Mouse (Mus musculus): ENCODE results near the gene Asb16.
A peak's percentile ranks its signal among the peaks of the same experiment; 100 is the strongest.

Asb16 gene

DNA sequence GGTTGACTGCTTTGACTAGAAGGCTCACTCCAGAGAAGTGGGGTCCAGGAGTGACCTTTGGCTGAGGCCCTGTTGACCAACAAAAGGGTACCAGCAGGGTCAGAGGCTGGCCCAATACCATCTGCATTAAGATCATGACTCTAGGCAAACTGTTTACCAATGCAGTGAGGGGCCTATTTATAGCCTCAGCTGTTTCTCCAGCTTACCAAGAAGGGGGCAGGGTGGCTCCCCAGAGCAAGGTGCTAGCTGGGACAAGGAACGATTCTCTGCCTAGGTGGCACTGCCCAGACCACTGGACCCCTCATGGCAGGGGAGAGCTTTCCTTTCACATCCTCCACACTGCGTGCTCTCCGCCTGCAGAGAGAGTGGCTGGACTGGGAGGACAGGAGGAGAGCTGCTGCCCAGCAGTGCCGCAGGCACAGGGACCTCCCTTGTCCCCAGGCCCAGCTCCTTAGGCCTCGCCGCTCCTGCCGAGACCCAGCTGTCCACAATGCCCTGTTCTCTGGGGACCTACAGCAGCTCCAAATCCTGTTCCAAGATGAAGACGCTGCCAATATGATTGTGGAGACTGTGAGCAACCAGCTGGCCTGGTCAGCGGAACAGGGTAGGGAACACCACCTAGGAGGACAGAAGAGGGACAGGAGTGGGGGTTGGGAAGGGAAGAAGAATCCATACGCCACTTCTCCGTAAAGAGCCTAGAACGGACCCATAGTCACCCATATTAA, at the start of gene Asb16:
Gene Asb16 (plus strand): TSS at position 224 of the 725 bp plus-strand sequence.
- no peak for DNase-seq (ENCODE audit: low read depth, low spot score)

- peak; percentile 85 for DNase-seq (ENCODE audit: low read depth, low spot score)
These were observed 49.8 kb upstream of the Asb16 start for GRCm38 (mm10) chr11:102218783-102219182.

DNA sequence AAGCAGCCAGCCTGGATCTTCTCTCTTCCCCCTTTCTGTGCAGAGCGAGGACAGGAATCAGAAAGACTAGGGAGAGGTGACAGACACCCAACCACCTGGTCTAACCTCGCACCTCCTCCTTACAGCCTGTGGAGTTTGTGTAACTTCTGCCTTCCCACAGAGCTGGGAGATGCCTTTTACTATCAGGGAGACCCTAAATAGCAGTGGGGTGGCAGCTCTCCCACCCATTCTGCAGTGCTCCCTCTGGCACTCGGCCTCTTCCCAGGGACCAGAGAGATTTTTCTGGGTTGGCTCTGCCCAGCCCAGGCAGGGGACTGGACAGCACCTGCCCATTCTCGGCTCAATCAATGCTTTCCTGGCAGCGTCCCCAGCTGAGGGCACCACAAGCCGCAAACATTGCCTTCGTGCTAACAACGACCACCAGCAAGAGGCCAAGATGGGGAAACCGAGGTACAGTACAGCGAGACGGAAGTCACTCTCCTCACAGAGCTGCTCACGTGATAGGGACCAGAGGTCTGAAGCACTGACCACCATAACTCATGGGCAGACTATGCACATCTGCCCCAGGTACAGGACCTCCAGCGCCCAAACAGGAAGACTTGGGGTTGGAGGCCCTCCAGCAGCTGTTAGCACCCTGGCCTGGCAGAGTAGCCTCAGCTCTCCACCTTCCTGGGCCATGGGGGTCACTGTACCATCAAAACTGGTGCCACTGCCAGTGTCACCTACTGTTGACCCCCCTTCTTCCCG, 49.1 kb upstream of the Asb16 start:
- no peak for DNase-seq (ENCODE audit: low read depth, low spot score)

- no peak for DNase-seq (ENCODE audit: low read depth, low spot score)
These were observed 48.6 kb upstream of the Asb16 start for GRCm38 (mm10) chr11:102219994-102220346.

GRCm38 (mm10) chr11:102220451-102220850, 48.1 kb upstream of the Asb16 start:
- DNase-seq (ENCODE audit: low read depth, low spot score): no peak

GRCm38 (mm10) chr11:102221243-102221953, 47.1 kb upstream of the Asb16 start:
- no peak for DNase-seq (ENCODE audit: low read depth, low spot score)

- DNase-seq (ENCODE audit: low read depth, low spot score): no peak
These were observed 46.6 kb upstream of the Asb16 start for GRCm38 (mm10) chr11:102221954-102222351.

DNA sequence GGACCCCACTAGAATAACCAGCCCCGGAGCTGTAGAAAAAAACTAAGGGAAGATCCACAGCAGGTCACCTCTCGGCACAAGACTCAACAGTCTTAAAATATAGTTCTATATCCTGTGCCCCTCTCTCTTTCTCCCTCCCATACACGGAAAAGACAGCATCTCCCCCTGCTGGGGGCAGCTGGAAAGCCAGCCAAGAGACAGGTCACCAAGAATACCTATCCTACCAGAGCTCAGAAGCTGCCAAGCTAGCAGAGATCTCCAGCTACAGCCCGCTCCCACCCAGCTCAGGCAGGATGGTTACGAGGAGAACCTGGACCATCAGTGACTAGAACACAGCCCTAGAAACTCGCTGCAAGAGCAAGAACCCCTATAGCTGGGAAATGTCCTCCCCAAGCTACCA, 45.4 kb upstream of the Asb16 start:
- peak; percentile 69 for DNase-seq (ENCODE audit: low read depth, low spot score)

DNA sequence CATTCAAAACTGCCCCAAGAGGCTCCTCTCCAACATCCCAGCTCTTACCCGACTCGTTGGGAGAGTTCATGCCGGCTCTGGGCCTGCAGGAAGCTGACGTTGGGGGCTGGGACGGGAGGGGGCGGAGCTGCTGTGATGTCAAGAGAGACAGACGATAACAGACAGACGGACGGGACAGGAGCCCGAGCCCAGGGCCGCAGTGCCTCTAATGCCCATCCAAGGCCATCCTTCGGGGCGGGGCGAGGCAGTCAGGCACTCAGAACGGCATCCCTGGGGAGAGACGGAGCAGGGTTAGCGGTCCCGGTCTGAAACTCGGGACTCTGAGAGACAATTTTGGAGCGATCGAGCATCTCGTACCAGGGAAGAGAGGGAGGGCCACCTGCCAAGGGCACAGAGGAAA, 43.9 kb upstream of the Asb16 start:
- no peak for DNase-seq (ENCODE audit: low read depth, low spot score)

- DNase-seq (ENCODE audit: low read depth, low spot score): no peak
These were observed 43.3 kb upstream of the Asb16 start for GRCm38 (mm10) chr11:102225221-102225620.

- DNase-seq (ENCODE audit: low read depth, low spot score): no peak
These were observed 42.2 kb upstream of the Asb16 start for GRCm38 (mm10) chr11:102226067-102226978.

DNA sequence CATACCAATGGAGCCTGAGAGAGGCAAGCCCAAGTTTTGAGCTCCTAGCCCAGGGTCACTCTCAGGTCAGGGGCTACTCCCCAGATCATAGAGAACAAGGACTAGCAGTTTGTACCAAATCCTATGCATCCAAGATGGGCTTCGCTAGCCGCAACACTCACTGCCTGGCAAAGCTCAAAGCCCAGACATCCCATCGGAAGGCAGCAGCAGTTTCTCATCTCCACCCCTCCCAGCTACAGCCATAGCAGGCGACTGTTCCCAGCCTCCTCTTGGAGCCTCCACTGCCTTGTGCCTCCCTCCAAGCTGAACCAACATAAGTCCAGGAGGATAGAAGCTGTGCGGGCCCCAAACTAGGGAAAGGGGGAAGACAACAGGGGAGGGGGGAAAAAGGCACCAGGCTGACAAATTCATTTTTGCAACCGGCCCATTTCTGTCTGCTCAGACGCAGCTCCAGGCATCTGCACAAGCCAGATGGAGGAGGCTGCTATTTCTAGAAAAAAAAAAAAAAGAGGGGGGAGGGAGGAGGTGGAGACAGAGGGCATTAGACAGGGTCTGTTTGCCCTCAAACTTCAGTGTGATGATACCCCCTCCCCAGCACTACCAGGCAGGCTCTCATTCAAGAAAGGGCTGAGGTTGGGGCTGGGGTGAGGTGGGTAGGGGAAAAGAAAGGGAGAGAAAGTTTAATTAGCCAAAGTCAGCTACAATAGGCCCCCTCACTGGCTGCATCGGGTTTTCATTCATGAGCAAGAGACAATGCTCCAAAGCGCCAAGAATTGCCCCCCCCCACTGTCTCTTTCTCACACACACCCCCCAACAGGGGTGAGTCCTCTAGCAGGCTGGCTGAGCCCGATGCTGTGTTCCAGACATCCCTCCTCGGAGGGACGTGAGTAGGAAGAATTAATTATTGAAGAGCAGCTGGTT, 41.0 kb upstream of the Asb16 start:
- peak; percentile 49 for DNase-seq (ENCODE audit: low read depth, low spot score)

- no peak for DNase-seq (ENCODE audit: low read depth, low spot score)
These were observed 40.4 kb upstream of the Asb16 start for GRCm38 (mm10) chr11:102228191-102228545.

- no peak for DNase-seq (ENCODE audit: low read depth, low spot score)
These were observed 39.8 kb upstream of the Asb16 start for GRCm38 (mm10) chr11:102228646-102229268.

DNA sequence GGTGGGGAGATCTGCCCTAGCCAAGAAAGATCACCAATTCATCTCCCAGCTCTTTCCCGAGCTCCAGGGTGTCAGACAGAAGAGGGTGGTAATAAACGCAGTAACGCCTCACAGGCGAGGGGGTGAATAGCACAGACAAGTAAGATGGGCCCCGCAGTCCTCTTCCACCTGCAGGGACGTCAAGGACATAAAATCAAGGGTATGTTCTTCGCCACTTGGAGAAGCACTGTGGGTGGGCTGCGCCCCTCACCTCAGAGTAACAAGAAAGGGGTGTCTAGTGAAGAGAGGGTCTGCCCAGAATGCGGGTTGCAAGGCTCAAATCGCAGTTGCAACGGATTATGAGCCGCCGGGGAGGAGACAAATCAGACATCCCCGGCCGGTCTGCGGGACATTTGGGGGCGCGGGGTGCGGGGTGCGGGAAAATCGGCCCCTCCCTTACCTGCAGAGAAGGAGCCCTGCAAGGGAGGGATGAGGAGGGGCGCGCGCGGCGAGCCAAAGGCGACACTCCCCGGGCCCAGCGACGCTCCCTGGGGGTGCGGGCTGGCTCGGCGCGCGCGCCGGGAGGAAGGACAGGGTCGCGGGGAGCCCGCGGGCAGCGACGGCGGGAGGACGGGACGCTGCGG, 39.1 kb upstream of the Asb16 start:
- no peak for DNase-seq (ENCODE audit: low read depth, low spot score)

- peak; percentile 99 for DNase-seq (ENCODE audit: low read depth, low spot score)
These were observed 38.4 kb upstream of the Asb16 start, which contains the start of gene Hdac5 for GRCm38 (mm10) chr11:102230006-102230741. TSS of gene Hdac5 (minus strand) at chr11:102230166.

GRCm38 (mm10) chr11:102236022-102236421, 32.5 kb upstream of the Asb16 start:
- DNase-seq (ENCODE audit: low read depth, low spot score): no peak

DNA sequence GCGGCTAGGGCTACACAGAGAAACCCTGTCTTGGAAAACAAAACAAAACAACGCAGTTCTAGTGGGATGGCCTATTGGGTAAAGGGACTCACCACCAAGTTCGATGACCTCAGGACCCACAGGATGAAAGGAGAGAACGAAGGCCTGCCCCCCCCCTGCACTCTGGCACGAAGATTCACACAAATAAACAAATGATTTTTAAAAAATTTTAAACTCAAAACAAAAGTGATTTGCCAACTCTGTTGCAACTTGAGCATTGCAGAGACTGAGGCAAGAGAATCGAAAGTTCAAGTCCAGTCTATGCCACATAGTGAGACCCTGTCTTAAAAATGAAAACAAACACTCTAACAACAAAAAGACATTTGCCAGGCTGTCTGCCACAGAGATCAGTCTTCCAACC, 27.9 kb upstream of the Asb16 start:
- DNase-seq (ENCODE audit: low read depth, low spot score): no peak

DNA sequence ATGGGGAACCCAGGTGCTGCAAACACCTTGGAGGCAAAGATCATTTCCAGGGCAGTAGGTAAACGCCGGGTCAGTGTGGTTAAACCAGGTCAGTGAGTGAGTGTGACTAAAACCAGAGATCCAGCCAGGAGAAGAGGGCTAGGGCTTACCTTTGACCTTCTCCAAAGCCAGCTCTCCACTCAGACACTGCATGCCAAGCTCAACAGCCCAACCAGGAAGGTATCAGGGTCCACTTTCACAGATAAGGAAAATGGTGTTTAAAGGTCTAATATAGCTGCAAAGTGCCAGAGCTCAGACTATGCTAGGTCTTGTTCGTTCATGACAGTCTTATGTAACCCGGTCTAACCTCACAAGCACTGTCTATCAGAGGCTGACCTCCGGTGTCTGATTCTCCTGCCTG, 27.3 kb upstream of the Asb16 start:
- DNase-seq (ENCODE audit: low read depth, low spot score): no peak

Measured in mesoderm, embryonic 11.5 days (tissue).